Mouse (Mus musculus) embryonic facial prominence, embryonic 15.5 days (tissue): ENCODE results near the gene Myo6. TPM values are rescaled to one million over a fixed set of nuclear protein-coding genes. Genes with fewer than 3 reads are reported as not detected.
A peak's percentile ranks its signal among the peaks of the same experiment; 100 is the strongest.

Source experiments
- ATAC-seq: fragments of 200-750 bp; cut with Nextera tagmentation; 2 replicates; pipeline ENCODE4 v1.8.0; 2017; ENCODE audit warnings: low read depth, moderate TSS enrichment; ENCODE audit not compliant: insufficient number of reproducible peaks, low FRiP score, low TSS enrichment
- H3K27ac ChIP-seq: fragments of 300-500 bp; sonication (generic); replicated peaks from 2 replicates; pipeline ENCODE4 v1.5.1; 2015; ENCODE audit warnings: mild to moderate bottlenecking, inconsistent platforms
- H3K27me3 ChIP-seq: fragments of 300-500 bp; sonication (generic); 2 replicates; pipeline ENCODE4 v1.6.1; 2015; ENCODE audit warnings: inconsistent platforms
- H3K36me3 ChIP-seq: fragments of 300-500 bp; sonication (generic); 2 replicates; pipeline ENCODE4 v1.6.1; 2015; ENCODE audit warnings: mild to moderate bottlenecking, inconsistent platforms
- H3K4me1 ChIP-seq: fragments of 300-500 bp; sonication (generic); 2 replicates; pipeline ENCODE4 v1.6.1; 2015; ENCODE audit warnings: inconsistent platforms
- H3K4me2 ChIP-seq: fragments of 300-500 bp; sonication (generic); replicated peaks from 2 replicates; pipeline ENCODE4 v1.6.1; 2015; ENCODE audit warnings: mild to moderate bottlenecking, inconsistent platforms
- H3K4me3 ChIP-seq: fragments of 300-500 bp; sonication (generic); replicated peaks from 2 replicates; pipeline ENCODE4 v1.5.1; 2015; ENCODE audit warnings: mild to moderate bottlenecking, inconsistent platforms
- H3K9ac ChIP-seq: fragments of 300-500 bp; sonication (generic); 2 replicates; pipeline ENCODE4 v1.6.1; 2015; ENCODE audit warnings: inconsistent platforms
- H3K9me3 ChIP-seq: fragments of 300-500 bp; sonication (generic); replicated peaks from 2 replicates; pipeline ENCODE4 v1.6.1; 2016; ENCODE audit warnings: inconsistent platforms
- WGBS: fragments of 180-500 bp; shearing (Covaris S2); methylation state at CpG from one replicate; pipeline ENCODE4 v1.1.7; 2015; 5-methylcytosine and 5-hydroxymethylcytosine counted together
- polyA plus RNA-seq: library from polyadenylated mRNA; unstranded; fragments of >200 nt; fragmentation: Nextera tagmentation; extraction: Ambion mirVana; gene quantifications from 2 replicates; pipeline ENCODE4 v1.2.1, GENCODE M21; 2015

Myo6 gene
- polyA plus RNA-seq, 1 experiment from 2014 or later, result 23.3 TPM

GRCm38 (mm10) chr9:80166425-80166824, 1.6 kb downstream of the Myo6 start:
- peak overlapping the region; percentile 87; the same call in 1 of the 2 replicates for H3K4me3 ChIP-seq

GRCm38 (mm10) chr9:80167089-80167488, 2.3 kb downstream of the Myo6 start:
- H3K27me3 ChIP-seq, result no peaks in the 10 kb centered on the region
- H3K4me1 ChIP-seq, result peaks cover 12% of the 10 kb centered on the region
- H3K4me2 ChIP-seq, result no peak overlapping the region
- H3K36me3 ChIP-seq, result no peaks in the 10 kb centered on the region
- no peak overlapping the region for H3K27ac ChIP-seq
- H3K4me3 ChIP-seq, result no peak overlapping the region
- 78% methylated on average over 4 of the region's 4 CpGs for WGBS
- H3K9me3 ChIP-seq, result no peaks in the 10 kb centered on the region
- H3K9ac ChIP-seq, result no peak overlapping the region
- ATAC-seq, result no peak

More at GRCm38 (mm10) chr9:80166425-80166824, 1.6 kb downstream of the Myo6 start:
- Histone ChIP-seq H3K36me3 (no peaks in the 10 kb centered on the region), H3K9me3 (no peaks in the 10 kb centered on the region), H3K27me3 (no peaks in the 10 kb centered on the region), H3K27ac (no peak overlapping the region), H3K9ac (no peak overlapping the region), H3K4me2 (no peak overlapping the region; the same call in 1 of the 2 replicates), H3K4me1 (peaks cover 12% of the 10 kb centered on the region)
- WGBS, result 64% methylated on average over 6 of the region's 6 CpGs
- no peak for ATAC-seq

- H3K4me2 ChIP-seq, result no peak overlapping the region
- H3K36me3 ChIP-seq, result no peaks in the 10 kb centered on the region
- no peaks in the 10 kb centered on the region for H3K27me3 ChIP-seq
- peaks cover 9% of the 10 kb centered on the region for H3K4me1 ChIP-seq
- no peak overlapping the region for H3K4me3 ChIP-seq
- no peak overlapping the region for H3K27ac ChIP-seq
- 86% methylated on average over 9 of the region's 9 CpGs for WGBS
- H3K9me3 ChIP-seq, result no peaks in the 10 kb centered on the region
- no peak for ATAC-seq
- no peak overlapping the region for H3K9ac ChIP-seq
Measured at GRCm38 (mm10) chr9:80169551-80169950, 4.7 kb downstream of the Myo6 start.

GRCm38 (mm10) chr9:80171241-80171640, 6.4 kb downstream of the Myo6 start:
- no peak overlapping the region for H3K9ac ChIP-seq
- no peak overlapping the region for H3K27ac ChIP-seq
- no peak overlapping the region for H3K4me2 ChIP-seq
- H3K4me1 ChIP-seq, result peaks cover 4% of the 10 kb centered on the region
- no peaks in the 10 kb centered on the region for H3K27me3 ChIP-seq
- no peak for ATAC-seq
- H3K9me3 ChIP-seq, result no peaks in the 10 kb centered on the region
- H3K36me3 ChIP-seq, result no peaks in the 10 kb centered on the region
- H3K4me3 ChIP-seq, result no peak overlapping the region

- Histone ChIP-seq H3K4me1 (peaks cover 4% of the 10 kb centered on the region), H3K9ac (no peak overlapping the region), H3K4me3 (no peak overlapping the region), H3K27ac (no peak overlapping the region), H3K4me2 (no peak overlapping the region), H3K9me3 (no peaks in the 10 kb centered on the region), H3K36me3 (no peaks in the 10 kb centered on the region), H3K27me3 (no peaks in the 10 kb centered on the region)
- whole genome bisulfite sequencing, result 73% methylated on average over 8 of the region's 8 CpGs
- no peak for ATAC-seq
Measured at GRCm38 (mm10) chr9:80172396-80173222, 7.8 kb downstream of the Myo6 start.

GRCm38 (mm10) chr9:80173629-80174028, 8.8 kb downstream of the Myo6 start:
- H3K4me2 ChIP-seq, result no peak overlapping the region
- H3K36me3 ChIP-seq, result no peaks in the 10 kb centered on the region
- WGBS, result 39% methylated on average over 9 of the region's 9 CpGs
- no peak overlapping the region for H3K9ac ChIP-seq
- peak; percentile 78 for ATAC-seq
- no peaks in the 10 kb centered on the region for H3K27me3 ChIP-seq
- H3K4me3 ChIP-seq, result no peak overlapping the region
- peaks cover 4% of the 10 kb centered on the region for H3K4me1 ChIP-seq
- H3K27ac ChIP-seq, result no peak overlapping the region
- no peaks in the 10 kb centered on the region for H3K9me3 ChIP-seq

GRCm38 (mm10) chr9:80176696-80177478, 12.1 kb downstream of the Myo6 start:
- no peak overlapping the region for H3K4me2 ChIP-seq
- peaks cover 4% of the 10 kb centered on the region for H3K4me1 ChIP-seq
- no peak overlapping the region for H3K4me3 ChIP-seq
- WGBS, result 78% methylated on average over 13 of the region's 13 CpGs
- no peaks in the 10 kb centered on the region for H3K9me3 ChIP-seq
- H3K27ac ChIP-seq, result no peak overlapping the region
- ATAC-seq, result no peak
- H3K27me3 ChIP-seq, result no peaks in the 10 kb centered on the region
- no peaks in the 10 kb centered on the region for H3K36me3 ChIP-seq
- no peak overlapping the region for H3K9ac ChIP-seq

GRCm38 (mm10) chr9:80178670-80179069, 13.8 kb downstream of the Myo6 start:
- Histone ChIP-seq H3K9ac (no peak overlapping the region), H3K27me3 (no peaks in the 10 kb centered on the region), H3K4me1 (peaks cover 1% of the 10 kb centered on the region), H3K4me2 (no peak overlapping the region), H3K36me3 (no peaks in the 10 kb centered on the region), H3K4me3 (no peak overlapping the region), H3K27ac (no peak overlapping the region), H3K9me3 (no peaks in the 10 kb centered on the region)
- no peak for ATAC-seq
- 84% methylated on average over 2 of the region's 2 CpGs for WGBS

- WGBS, result 76% methylated on average over 4 of the region's 4 CpGs
- no peaks in the 10 kb centered on the region for H3K27me3 ChIP-seq
- no peaks in the 10 kb centered on the region for H3K4me1 ChIP-seq
- H3K4me2 ChIP-seq, result no peak overlapping the region
- no peak for ATAC-seq
- no peak overlapping the region for H3K4me3 ChIP-seq
- H3K9me3 ChIP-seq, result no peaks in the 10 kb centered on the region
- no peak overlapping the region for H3K27ac ChIP-seq
- no peak overlapping the region for H3K9ac ChIP-seq
- no peaks in the 10 kb centered on the region for H3K36me3 ChIP-seq
Measured at GRCm38 (mm10) chr9:80179688-80180087, 14.9 kb downstream of the Myo6 start.

- Histone ChIP-seq H3K36me3 (no peaks in the 10 kb centered on the region), H3K4me1 (no peaks in the 10 kb centered on the region), H3K27me3 (no peaks in the 10 kb centered on the region), H3K4me2 (no peak overlapping the region), H3K9ac (no peak overlapping the region), H3K4me3 (no peak overlapping the region), H3K27ac (no peak overlapping the region), H3K9me3 (no peaks in the 10 kb centered on the region)
- WGBS, result 82% methylated on average over 5 of the region's 5 CpGs
- ATAC-seq, result no peak
Measured at GRCm38 (mm10) chr9:80180771-80181170, 15.9 kb downstream of the Myo6 start.

GRCm38 (mm10) chr9:80181692-80182091, 16.9 kb downstream of the Myo6 start:
- Histone ChIP-seq H3K27me3 (no peaks in the 10 kb centered on the region), H3K27ac (no peak overlapping the region), H3K9me3 (no peaks in the 10 kb centered on the region), H3K36me3 (no peaks in the 10 kb centered on the region), H3K9ac (no peak overlapping the region), H3K4me2 (no peak overlapping the region), H3K4me3 (no peak overlapping the region), H3K4me1 (no peaks in the 10 kb centered on the region)
- WGBS, result 94% methylated on average over 1 of the region's 1 CpGs
- no peak for ATAC-seq
